Mouse (Mus musculus) embryonic fibroblast, embryonic 13.5 days (primary cell): ENCODE results near the gene Gpx3.

Source experiments
- CTCF ChIP-seq: IDR thresholded peaks from 2 replicates; pipeline ENCODE4 v1.5.1; 2011; ENCODE audit warnings: mild to moderate bottlenecking, control low read depth, low read length, moderate library complexity, borderline replicate concordance; ENCODE audit not compliant: insufficient read depth
- POLR2A ChIP-seq: IDR thresholded peaks from 2 replicates; pipeline ENCODE4 v1.6.1; 2011; ENCODE audit warnings: low read depth, mild to moderate bottlenecking, control low read depth, low read length, moderate library complexity

GRCm38 (mm10) chr11:54921798-54922197 lies 19.5 kb downstream of the Gpx3 start:
- TF ChIP-seq CTCF: no peak
- TF ChIP-seq POLR2A: no peak
